Mouse (Mus musculus): Measurements from ENCODE around the gene Dnajc4. TPM values are rescaled to one million over a fixed set of nuclear protein-coding genes. Genes with fewer than 3 reads are reported as not detected.
A peak's percentile ranks its signal among the peaks of the same experiment; 100 is the strongest.

Dnajc4 gene
- total RNA-seq (2015; ENCODE audit: low replicate concordance) (4.4 and 6.5 TPM in 2 replicates), total RNA-seq (2017; ENCODE audit: low replicate concordance) (2.1 and 10.9 TPM in 2 replicates)

DNA sequence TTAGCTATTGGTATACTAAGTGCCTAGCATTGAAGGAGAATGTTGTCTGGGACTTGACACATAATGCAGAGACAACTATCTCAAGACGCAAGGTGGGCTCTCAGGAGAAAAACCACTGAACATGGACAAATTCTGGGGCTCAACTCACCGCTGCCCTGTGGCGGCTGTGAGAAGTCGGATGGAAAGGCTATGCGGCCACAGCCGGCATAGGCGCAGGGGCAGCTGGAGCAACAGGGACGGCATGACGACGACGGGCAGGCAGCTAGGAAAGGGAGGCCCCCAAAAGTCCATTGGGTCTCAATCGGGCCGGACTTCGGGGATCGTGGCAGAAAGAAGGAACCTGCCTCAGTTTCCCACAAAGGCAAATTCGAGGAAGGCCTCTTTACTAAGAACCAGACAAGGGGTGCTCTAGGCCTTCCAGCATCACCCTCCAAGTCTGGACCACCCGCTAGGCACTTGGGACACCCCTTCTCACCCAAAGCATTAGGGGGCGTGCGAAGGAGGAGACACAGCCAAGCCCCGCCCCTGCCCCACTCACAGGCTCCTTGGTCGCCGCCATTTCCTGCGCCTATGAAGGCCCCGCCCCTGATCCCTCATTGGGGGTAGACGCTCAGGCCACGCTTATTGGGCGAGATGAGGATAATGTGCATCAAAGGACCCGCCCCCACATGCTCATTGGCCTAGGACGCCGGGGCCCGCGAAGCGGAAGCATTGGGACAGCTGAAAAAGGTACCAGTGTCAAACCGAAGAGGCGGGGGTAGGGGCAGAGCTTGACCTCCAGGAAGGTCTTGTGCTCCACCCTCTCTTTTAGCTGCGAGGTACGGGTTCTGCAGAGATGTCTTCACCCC is at the start of gene Dnajc4:
Dnajc4 (minus strand) TSS at position 562 of the 848 bp plus-strand sequence.
- peak; percentile 92 for ATAC-seq (replicated peaks; ENCODE audit: low FRiP score, poor library complexity, severe bottlenecking)

DNA sequence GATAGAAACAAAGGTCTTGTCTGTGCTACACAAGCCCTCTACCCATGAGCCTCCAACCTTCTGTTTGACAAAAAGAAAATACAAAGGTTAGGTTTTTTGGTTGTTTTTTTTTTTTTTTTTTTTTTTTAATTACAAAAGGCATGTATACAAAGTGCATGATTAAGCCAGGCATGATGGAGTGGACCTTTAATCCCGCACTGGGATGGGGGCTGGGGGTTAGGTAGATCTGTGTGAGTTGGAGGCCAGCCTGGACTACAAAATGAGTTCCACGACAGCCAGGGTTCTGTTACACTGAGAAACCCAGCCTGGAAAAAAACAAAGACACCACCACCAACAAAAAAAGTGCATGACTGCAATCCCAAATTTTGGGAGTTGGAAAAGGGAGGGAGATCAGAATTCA is 48.8 kb upstream of the Dnajc4 start:
- no peak for ATAC-seq (replicated peaks; ENCODE audit: low FRiP score, poor library complexity, severe bottlenecking)

DNA sequence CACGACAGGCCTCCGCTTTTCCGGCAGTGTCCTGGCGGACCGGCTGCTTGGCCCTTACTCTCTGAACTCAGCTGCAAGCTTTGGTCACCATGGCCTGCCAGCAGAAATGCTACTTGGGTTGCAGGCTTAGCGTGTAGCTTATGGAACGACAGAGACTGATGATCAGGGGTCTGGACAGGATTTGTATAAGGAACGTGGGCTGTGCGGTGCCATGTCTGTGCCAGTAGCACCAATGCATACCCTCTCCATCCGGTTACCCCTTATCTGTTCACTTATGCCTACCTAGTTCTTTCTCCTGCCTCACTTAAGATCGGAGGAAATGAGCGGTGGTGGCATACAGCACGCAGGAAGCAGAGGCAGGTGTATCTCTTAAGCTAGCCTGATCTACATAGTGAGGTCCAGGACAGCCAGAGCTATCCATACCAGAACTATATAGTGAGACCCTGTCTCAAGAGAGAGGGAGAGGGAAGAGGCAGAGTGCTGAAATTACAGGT is 48.3 kb upstream of the Dnajc4 start:
- ATAC-seq (replicated peaks; ENCODE audit: low FRiP score, poor library complexity, severe bottlenecking) = peak; percentile 12

DNA sequence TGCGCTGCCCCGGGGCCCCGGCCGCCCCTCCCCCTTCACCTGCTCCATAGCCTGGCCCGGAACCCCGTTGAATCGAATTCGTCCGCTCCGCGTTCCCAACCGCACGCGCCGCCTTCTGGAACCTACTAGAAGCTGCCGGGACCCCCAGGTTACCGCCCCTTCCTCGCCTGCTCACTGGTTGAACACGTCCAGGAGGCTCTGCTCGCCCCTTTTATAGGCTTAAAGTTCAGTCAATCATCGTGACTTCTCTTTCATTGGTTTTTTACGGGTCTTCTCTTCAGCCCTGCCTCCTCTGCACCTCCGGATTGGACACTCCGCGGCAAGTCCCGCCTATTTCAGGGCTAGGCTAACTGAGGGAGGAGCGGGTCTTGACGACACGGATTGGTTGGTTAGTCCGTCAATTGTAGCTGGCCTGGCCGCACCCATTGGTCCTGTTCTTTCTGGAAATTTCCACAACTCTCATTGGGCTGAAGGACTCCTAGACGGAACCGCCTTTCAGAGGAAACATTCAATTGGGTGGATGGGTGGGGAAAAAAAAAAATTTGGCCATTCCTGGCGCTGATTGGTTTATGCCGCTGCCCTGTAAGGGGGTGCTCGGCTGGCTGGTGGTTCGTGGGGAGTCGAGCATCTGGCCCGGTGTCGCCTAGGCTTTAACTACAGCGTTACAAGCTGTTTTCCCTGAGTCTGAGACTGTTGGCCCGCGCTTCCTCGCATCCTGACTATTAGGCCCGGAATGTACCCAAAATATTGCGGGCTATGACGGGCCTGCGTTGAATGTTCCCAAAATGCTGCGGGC is 47.7 kb upstream of the Dnajc4 start, which contains the start of gene Stip1:
Stip1 (minus strand) TSS at position 127 of the 796 bp plus-strand sequence.
- ATAC-seq (replicated peaks; ENCODE audit: low FRiP score, poor library complexity, severe bottlenecking) = peak; percentile 92

DNA sequence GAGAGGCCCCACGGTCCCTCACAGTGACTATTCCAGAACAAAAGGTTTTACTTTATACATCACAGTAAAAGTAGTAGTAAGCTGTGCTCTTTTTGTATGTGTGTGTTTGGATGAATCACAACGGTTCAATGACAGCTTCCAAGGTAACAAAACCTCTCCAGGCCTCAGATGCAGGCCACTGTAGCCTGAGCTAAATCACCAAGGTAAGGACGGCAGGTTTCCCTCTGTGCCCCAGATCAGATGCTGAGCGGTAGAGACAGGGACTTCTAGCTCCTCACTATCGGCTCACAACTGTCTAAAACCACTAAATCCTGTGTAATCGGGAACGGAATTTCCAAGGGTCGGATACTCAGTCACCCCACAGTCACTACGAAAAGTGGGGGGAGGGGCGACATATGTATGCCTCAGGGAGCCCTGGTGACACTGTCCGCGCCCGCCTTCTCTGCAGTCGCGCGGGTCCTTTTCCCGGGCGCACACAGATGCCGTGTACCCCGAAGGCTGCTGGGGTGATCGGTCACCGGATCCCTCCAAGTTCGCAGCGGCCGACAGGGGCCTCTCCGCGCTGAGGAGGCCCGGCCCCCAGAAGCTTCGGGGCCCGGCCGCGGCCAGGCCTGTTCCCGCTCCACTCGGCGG is 46.8 kb upstream of the Dnajc4 start:
- ATAC-seq (replicated peaks; ENCODE audit: low FRiP score, poor library complexity, severe bottlenecking) = 0 out of 2 replicates have a peak, but pooled peaks have one; percentile 12

DNA sequence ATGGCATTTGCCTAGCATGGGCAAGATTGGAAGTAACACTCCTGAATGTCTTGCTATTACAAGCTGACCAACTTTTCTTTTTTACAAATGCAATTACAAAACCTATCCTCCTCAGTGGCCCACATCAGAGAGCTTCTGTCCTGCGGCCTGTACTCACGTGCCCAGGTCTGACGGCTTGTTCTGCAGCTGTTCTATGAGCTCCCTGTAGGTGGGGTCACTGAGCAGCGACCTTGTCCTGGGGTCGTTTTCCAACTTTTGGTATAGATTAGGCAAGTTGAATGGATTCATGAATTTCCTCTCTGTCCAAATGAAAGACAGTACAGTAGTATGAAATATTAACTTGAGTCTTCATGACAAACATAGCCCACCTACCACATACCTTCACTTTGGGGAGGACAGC is 41.6 kb upstream of the Dnajc4 start:
- ATAC-seq (replicated peaks; ENCODE audit: low FRiP score, poor library complexity, severe bottlenecking) = no peak

DNA sequence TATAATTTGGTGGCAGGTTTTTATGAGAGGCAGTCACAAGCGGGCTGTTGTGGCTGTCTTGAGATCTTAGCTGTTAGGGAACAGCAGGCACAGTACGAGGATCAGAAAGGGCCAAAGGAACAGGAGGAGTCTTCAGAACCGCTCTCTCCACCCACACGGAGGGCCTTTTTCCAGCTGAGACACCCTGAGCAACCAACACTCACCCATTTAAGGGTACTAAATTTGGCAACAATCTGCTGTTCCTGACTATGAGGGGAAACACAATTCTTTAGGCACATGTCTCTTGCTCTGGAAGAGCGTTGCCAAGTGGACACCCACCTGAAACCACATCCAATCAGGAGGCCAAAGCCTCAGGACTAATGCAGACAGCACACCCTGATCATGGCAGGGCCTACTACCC is 37.2 kb upstream of the Dnajc4 start:
- ATAC-seq (replicated peaks; ENCODE audit: low FRiP score, poor library complexity, severe bottlenecking) = no peak

DNA sequence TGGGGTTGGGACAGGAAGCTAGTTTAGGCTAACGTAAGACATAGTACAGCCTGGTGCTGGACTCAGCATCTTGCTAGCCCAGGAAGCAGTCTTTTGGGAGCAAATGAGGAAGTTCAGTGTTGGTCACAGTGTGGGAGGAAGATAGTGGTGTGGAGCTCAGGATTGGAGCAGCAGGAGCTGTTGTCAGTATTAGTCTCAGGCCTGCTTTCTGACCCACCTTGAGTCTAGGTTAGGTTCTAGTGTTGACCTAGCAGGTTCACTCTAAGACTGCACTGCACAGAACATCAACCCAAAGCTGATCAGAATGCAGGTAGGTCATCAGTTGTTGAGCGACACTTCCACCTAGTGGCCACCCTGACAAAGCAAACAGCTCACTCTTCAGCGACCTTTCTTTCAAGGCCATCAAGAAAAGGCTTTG is 27.9 kb upstream of the Dnajc4 start:
- ATAC-seq (replicated peaks; ENCODE audit: low FRiP score, poor library complexity, severe bottlenecking) = peak; percentile 56; the same call in 1 of the 2 replicates

DNA sequence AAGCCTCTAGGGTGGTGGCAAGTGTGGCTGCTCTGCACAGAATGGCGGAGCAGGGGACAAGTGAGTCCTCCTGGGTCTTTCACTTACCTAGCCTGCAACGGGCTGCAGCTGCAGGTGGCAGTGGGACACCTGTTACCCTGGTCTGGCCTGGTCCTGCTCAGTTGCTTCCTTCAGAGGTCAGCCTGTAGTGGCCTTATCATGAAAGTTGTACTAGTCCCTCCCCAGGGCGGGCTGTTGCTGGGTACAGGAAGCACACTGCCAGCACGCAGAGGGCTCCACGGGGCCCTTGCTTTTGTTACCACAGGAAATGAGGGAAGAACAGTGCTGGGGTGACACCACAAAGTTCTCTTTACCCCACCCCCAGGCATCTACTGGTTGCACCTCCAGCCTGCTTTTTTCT is 26.8 kb upstream of the Dnajc4 start, which contains the start of gene Fermt3:
Fermt3 (minus strand) TSS at position 279 of the 400 bp plus-strand sequence.
- ATAC-seq (replicated peaks; ENCODE audit: low FRiP score, poor library complexity, severe bottlenecking) = peak; percentile 82

DNA sequence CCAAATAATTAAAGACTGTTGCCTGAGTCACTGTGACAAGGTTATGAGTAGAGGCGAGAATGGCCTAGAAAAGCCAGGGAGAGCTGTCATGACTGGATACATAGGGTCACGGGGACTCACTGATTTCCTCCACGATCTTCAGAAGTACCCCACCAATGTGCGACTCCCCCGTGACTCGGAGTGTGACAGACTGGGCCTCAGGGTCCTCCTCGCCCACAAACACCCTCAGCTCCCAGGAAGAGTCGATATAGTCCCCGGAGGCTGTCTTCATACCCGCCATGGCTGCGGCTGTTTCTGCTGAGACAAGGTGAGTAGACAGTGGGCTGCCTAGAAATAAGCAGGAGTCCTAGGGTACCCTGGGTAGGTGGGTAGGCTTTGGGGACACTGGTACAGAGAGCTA is 26.2 kb upstream of the Dnajc4 start:
- peak; percentile 32 for ATAC-seq (replicated peaks; ENCODE audit: low FRiP score, poor library complexity, severe bottlenecking)

DNA sequence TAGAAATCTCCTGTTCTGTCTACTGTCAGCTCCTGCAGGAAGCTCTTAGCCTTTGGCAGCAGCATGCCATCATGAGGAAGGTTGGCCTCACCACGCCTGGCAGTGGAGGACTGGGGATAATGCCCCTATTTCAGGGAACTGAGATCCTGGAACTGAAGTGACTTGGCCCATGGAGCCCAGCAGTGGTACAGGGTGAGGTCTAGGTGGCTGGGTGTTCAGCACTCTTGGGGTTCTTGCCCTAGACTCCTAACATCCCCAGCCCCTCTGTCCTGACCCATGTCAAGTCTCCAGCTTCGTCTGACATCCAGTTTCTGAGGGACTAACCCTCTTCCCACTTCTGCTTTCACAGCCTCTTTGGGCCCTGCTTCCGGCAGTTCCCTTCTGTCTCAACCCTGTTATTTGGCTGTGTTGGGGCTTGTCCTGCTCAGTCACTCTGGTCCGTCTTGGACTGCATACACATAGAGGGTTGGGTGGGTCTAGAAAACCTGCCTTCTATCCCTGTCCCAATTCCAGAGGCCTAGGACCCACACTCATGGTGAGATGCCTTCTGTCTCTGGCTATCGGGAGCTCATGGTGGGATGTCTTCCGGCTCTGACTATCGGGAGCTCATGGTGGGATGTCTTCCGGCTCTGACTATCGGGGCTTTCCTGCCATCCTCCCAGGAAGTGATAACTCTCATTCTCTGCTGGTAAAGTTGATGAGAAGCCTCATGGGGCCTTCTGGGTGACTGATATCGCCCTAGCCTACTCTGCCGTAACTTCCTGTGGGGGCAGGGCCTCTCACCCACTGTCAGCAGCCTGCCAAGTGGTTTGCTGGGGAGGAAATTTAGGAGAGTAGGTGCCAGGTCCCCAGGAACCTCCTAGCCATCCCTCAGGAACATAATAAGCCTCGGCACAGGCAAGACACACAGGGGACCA is 25.4 kb upstream of the Dnajc4 start:
- peak; percentile 76 for ATAC-seq (replicated peaks; ENCODE audit: low FRiP score, poor library complexity, severe bottlenecking)

DNA sequence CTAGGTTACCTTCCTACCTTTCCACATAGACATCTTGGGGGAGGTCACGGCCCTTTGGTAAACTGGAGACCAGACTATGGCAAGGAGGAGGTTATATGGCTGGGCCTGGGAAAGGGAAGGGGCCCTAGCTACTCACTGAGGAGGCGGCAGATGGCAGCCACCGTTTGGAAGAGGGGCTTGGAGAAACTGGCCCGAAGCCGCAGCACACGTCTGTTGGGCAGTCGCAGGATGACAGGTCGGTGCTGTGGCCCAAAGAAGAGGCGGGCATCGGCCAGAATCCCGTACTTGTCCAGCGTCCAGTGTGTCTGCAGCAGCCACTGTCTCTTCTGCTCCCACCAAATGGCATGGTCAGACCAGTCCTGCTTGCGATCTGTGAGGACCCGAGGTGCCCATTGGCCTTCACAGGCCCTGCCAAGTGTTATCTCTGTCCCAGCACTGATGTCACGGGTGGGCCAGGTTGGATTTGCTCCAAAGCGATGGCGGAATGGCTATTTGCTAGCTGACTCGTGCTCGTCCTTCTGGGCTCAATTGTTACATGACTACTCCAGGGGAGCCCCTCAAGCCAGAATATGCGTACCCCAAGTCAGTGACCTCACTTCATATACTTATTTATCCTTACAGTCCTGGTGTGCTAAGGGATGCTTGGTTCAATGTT is 22.2 kb upstream of the Dnajc4 start:
- no peak for ATAC-seq (replicated peaks; ENCODE audit: low FRiP score, poor library complexity, severe bottlenecking)

DNA sequence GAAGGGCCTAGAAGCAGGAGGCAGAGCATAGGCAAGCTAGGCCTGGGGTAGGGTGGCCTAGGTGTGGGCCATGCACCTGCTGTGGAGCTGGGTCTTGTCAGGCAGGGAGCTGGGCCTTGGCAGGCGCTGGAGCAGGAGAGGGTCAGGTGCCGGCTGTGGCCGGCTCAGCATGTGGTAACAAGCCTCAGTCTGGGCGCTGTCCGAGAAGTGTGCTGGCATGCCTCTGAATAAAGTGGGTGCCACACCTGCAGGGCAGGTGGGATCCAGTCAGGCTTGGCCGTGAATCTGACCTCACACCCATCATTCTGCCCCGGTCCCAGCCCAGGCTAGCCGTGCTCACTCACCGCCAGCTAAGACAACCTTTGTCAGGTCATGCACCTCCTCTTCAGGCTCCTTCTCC is 21.6 kb upstream of the Dnajc4 start:
- no peak for ATAC-seq (replicated peaks; ENCODE audit: low FRiP score, poor library complexity, severe bottlenecking)

DNA sequence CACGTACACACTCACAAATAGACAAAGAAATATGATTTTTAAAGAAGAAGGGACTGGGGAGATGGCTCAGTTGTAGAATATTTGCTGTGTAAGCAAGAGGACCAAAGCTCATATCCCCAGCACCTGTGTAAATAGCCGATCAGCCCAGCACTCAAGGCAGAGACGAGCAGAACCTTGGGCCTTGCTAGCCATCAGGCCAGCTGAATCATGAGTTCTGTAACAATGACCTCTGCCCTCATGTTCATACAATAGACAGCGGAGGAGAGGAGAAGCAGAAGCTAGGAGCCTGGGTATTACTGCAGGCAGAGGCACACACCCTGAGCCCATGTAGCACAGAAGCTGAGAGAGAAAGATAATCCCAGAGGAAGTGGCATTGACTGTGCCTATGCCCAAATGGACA is 20.1 kb upstream of the Dnajc4 start:
- ATAC-seq (replicated peaks; ENCODE audit: low FRiP score, poor library complexity, severe bottlenecking) = no peak

DNA sequence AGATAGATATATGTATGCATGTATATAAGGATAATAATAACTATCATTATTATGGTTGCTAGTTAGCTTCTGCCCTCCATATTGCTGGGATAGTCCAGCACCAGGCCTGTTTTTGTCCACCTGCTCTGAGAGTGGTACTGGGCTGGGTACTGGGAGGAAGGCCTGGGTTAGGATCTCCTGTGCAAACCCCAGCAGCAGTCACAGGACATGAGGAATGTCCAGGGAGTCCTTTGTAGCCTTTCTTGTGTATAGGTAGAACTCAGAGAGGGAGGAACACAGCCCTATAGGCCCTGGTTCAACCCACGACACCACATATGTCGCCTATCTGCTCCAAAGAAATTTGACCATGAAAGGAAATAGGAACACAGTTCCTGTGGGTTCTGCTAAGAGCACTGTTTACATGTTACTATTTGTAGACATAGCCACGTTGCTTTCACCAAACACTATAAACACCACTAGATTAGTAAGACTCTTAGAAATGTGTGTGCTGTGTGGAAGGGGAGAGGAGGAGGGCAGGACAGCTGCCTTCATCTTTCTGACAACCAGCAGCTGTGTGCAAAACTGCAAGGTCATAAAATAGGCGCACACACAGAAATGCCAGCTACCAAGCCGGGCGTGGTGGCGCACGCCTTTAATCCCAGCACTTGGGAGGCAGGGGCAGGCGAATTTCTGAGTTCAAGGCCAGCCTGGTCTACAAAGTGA is 14.7 kb upstream of the Dnajc4 start:
- no peak for ATAC-seq (replicated peaks; ENCODE audit: low FRiP score, poor library complexity, severe bottlenecking)

DNA sequence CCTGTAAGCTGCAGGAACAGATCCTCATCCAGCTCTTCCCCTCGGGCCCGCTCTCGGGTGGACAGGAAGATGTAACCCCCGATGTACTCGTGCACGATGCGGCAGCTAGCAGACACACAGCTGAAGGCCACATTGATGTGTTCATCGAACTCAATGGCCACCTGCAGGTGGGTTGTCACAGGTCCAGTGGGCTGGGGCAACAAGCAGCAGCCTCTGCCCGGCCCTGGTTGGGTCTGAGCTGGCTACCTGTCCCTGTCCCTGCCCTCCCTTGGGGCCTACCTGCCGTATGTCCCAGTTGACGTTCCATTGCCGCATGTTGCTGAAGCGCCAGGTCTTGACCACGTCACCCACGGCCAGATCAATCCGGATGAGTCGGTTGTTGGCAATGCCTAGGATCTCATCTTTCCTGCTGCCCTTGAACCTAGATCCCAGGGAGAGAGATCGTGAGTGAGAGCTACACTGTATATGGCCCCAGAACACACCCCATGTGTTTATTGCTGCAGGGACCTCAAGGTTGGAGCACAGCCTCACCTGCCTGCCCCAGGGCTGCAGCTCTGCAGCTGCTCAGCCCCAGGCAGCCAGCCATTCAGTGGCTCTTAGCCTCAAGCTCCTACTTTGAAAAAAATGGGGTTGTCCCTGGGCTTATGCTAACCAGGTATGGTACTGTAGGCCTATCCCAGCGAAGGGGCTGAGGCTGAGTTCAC is 7.1 kb upstream of the Dnajc4 start:
- ATAC-seq (replicated peaks; ENCODE audit: low FRiP score, poor library complexity, severe bottlenecking) = no peak

DNA sequence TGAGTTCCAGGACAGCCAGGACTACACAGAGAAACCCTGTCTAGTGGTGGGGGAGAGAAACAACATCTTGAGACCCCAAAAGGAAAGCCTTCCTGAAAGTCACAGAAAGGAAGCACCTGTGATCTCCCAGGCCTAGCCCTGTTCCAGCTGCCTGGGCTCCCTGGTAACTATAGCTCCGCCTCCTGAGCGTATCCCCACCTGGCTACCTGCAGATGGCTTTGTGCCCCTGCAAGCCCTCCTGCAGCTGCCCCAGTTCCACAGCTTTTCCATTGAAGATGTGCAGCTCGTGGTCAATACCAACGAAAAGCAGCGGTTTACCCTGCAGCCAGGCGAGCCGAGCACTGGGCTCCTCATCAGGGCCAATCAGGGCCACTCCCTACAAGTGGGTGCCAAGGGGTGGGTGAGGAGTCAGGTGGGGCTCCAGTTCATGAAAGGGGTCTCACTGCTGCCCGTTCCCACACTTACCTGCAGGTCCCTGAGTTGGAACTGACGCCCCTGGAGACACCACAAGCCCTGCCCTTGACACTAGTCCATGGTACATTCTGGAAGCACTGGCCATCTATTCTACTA is 5.4 kb upstream of the Dnajc4 start:
- no peak for ATAC-seq (replicated peaks; ENCODE audit: low FRiP score, poor library complexity, severe bottlenecking)

All from erythroblast, adult 5-6 weeks (primary cell).